Mouse (Mus musculus) lung, postnatal 14 days (tissue): ENCODE measurements around the gene Mbtps2.

ENCODE experiments used
- DNase-seq: peaks from one replicate; pipeline ENCODE4 v3.0.0; 2021

The Mbtps2 gene

DNA sequence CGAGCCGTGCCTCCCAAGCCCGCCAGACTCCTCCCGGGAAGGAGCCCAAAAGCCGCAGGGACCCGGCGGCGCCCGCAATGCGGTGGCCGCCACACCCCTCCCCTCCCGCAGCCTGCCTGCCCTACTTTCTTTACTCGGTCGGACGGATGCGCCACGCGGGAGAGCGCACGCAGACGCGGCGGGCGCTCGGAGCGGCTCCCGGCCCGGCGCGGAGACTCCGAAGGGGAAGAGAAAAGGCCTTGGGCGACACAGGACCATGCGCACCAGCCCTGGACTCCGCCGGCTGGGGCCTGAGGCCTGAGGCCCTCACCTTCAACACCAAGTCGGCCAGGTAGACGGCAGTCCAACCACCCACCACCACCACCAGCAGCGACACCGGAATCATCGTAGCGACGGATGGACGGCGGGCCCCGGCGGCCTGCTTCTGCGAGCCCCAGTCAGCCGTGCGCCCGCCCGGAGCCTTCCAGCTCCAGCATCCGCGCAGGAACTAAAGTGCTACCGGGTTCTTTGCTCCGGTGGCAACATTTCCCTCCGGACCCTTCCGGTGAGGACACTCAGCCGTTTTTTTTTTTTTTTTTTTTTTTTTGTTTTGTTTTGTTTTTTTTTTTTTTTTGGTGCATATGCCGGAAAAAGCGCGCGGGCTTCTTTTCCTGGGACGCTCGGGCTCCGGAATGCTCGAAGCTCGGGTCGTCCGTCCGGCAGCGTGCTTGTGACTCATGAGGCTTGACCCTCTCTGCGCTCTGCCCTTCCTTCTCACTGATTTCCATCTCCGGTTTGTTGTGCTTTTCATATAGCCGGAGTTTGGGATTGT, at the start of gene Mbtps2:
TSS of gene Mbtps2 (minus strand) at position 530 of the 811 bp plus-strand sequence.
- peak; percentile 63 for DNase-seq

DNA sequence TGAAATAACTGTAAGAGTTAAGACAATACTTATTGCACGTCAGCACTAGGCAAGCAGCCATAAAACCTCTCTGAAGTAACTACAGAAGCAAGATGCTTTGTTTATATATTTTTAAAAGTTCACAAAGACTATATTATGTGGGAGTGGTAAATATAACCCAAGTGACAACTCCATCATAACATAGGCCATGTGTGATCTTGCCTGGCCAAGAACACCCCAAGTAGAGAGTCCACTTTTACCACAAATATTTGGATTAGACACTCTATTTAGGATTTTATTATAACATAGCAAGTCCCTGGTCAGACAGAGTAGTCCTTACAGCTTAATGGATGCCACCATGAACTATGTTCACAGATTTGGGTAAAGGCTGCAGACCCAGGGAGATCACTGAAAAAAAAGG, 47.9 kb upstream of the Mbtps2 start:
- no peak for DNase-seq

DNA sequence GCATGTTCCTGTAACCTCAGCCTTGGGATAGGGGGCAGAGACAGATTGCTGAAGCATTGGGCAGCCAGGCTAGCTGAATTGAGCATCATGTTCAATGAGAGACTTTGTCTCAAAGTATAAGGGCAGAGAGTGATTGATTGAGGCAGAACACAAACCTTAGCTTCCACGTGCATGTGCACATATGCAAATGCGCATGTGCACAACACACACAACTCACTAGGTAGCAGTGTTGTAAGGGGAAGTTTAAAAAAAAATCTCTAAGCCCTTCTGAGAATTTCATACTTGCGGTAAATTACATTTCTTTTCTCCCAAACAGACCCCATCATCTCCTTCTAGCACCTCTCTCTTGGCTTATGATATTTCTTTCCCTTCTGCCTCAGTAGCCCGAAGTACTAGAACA, 46.2 kb upstream of the Mbtps2 start:
- DNase-seq: no peak

DNA sequence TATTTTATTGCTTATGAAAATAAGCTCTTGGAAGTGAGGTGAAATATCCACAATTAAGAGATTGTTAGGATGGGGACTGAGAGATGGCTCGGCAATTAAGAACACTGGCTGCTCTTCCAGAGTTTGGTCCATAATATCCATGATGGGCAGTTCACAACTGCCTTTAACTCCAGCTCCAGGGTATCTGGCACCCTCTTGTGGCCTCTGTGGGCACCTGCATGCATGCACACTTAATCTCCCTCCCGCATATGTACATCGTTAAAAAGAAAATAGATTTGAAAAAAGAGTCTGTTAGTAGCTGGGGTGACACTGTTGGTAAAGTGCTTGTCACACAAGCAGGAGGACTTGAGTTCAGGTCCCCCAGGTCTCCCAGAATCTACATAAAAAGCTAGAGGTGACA, 45.8 kb upstream of the Mbtps2 start:
- DNase-seq: peak; percentile 60

DNA sequence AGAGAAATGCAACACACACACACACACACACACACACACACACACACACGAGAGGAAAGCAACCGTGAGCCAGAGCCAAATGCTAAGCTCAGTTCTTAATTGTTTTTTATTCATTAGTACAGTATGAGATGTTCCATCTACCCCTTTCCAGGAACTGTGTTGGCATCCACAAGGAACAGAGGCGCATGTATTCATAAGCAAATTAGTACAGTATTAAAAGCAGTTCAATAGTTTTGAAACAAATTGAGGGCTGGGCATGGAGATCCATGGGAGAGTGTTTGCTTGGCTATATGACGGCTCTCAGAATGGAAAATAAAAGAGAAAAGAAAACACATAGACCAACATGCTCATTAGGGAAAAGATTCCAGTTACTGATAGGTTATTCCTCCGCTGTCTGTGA, 44.3 kb upstream of the Mbtps2 start:
- no peak for DNase-seq

DNA sequence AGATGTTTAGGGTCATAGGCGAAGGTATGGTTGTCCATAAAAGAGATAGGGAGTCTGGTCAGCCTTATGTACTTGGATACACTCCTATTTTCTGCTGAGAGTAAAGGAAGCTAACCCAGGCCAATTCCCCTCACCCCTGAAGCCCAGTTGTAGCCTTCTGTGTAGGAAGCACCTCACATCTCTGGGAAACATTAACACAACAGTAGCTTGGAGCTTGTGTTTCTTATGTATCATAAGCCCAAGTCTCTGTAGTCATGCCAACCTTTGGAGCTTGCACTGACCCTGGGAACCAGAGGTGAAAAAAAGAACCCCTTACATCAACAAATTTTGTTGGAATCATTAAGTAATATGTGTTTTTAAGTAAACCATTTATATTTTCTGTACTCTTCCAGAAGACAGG, 38.7 kb upstream of the Mbtps2 start:
- no peak for DNase-seq

DNA sequence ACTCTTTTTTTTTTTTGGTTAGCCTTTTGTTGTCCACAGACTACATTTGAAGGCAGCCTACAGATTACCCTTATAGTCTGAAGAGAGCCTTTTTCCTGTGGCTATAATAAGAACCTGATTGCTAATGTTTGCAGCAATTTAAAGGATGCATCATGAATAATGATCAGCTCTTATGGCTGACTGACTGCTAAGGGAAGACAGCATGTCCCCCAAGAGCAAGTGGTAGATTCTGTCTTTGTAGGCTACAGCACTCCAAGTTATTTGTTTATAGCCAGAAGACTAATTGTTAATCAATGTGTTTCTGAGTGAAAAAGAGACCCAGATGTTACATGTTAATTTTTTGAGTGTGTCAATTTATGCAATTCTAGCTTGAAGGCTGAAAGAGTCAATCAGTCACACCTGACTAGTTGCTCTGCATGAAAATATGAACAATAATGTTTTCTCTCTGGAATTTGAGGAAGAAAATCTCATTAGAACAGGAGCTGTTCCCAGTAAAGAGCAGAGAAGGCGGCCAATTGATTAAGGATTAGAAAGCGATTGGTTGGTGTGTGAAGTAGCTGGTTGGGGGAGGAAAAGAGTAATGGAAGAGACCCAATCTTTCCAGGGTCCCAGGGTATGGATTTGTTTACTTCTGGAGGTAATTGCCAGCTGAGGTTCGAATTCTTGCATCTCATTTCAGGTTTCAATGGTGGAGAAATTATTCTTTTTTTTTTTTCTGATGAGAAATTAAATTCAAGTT, 35.3 kb upstream of the Mbtps2 start:
- no peak for DNase-seq

DNA sequence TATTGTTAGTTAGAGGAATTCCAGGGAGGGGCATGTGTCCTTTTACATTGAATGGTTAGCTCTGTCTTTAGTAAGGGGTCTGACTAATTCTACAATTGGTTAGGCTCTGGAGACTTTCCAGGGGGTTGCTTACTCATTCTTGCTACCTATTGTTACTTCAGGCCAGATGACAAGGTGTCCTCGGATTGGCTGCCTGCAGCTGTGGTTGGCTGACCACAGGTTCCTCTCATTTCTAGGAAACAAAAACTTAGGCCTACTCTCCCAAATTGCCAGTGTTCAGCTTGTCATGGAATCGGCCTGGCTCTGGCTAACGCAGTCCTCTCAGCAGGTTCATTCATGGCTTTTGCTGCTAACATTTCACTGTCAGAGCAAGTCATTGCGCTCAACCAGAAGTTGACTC, 31.8 kb upstream of the Mbtps2 start:
- no peak for DNase-seq

DNA sequence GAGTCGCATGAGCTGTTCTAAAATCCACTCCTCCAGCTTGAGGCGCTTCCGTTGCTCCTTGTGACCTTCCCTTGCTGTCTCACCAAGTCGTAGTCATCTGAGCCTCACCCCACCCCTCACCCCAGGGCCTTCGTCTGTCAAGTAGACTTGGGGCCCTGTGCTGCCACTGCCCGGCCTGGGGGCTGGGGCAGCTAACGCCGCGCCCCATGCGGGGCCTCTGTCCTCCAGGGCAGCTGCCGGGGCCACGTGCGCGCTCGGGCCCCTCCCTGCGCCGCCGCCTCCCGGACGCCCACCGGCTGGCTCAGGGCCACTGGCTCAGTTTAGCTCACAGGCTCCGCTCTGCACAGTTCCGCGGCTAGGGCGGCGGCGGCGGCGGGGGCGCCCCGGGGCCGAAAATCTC, 14.4 kb upstream of the Mbtps2 start:
- no peak for DNase-seq

DNA sequence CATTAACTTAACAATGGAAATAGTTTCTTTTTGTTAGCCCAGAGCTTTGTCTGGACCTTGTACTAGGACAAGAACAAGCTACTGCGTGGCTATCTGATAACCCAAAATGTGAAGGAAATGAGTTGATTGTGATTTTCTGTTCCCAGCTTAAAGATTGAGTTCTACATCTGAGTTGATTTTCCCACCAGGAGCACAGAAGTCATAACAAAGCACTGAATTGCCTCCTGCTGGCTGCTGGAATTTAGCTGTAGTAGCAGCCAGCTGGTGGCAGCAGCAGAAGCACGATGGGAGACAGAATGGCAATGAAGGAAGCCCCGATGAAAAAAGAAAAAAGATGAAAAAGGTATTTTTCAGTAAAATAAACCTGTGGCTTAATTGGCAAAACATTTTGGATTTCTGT, 2.9 kb upstream of the Mbtps2 start:
- DNase-seq: peak; percentile 12

DNA sequence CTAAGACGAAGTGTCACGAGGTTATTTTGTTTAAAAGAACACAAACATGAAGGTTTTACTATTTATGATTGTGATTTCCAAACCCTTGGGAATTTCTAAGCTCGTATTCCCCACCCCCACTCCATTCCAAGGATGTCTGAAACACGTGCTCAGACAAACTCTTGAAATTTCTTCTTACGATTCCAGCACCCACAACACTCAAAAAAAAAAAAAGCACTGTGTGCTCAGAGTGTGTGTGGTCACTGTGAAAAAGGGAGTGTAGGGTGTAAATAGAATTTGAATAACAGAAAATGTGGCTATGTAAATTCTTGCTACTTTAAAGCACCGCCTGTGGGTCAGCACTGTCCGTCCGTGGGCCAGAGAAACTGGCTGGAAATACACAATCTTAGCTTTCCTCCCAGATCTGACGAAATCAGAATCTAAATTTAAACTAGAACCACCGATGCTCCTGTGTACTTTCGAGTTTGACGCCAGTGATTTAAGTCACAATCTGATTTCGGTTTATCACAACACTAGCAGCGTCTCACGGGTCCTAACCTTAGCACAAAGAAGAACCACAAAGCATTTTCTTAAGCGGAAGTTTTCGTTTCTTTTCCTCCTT, 830 bp downstream of the Mbtps2 start:
- DNase-seq: peak; percentile 13

DNA sequence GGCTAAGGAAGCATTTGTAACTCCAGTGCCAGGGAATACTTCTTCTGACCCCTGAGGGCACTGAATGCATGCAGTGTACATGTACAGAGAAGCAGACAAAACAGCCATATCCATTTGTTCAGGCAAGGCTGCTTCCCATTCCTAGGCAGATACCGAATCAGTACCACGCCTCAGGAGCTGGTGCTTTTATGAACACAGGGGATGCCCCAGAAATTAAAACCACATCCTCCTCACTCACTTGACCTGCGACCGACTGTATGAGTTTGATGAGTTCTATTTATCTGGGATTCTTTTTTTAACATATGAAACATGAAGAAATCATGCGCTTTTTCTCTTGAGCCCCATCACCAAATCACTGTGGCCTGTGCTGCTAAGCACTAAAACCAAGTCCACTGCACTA, 1.7 kb downstream of the Mbtps2 start:
- DNase-seq: no peak

DNA sequence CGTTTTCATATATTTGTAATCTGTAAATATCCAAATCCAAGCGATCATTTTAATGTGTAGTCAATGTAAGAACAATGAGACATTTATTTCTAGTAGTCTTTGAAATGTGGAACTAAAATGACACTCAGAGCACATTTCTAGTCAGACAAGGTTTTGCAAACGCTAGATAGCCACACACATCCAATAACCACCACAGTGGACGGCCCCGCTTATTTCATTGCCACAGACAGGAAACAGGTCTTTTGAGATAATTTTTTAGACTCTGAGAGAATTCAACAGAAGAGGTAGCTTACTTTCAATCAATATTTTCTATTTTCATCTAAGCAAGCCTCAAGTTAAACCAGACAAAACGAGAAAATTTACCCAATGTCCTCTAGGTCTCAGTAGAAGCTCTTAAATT, 2.6 kb downstream of the Mbtps2 start:
- DNase-seq: no peak

DNA sequence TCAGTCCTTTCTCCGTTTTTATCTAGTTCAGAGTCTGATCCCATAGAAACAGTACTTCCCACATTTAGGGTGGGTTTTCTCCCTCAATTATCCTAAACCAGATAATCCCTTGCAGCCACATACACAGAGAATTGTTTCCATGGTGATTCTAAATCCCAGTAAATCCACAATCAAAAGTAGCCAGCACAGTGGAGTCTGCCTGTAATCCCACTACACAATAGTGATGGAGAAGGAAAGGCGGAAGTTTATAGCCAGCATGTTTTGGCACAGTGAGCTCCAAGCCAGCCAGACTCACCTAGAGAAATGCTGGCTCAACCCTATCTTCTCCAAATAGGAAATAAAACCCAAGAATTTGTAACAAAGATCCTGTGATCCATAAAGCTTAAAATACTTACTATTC, 3.9 kb downstream of the Mbtps2 start:
- no peak for DNase-seq

DNA sequence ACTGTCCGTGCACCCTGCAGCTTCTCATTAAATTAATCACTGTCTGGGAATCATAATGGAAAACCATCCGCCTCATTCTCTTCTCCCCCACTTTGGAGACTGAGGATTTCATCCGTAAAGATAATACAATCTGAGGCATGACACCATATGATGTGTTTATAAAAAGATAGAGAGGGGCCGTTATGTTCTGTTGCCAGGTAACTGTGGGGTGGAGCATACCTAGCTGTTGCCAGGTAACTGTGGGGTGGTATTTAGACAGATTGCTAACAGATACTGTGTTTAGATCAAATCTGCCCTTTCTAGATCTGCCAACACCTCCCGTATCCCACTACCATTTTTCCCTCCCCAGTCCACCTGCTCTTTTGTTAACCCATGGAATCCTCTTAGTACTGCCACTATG, 11.5 kb downstream of the Mbtps2 start:
- no peak for DNase-seq

DNA sequence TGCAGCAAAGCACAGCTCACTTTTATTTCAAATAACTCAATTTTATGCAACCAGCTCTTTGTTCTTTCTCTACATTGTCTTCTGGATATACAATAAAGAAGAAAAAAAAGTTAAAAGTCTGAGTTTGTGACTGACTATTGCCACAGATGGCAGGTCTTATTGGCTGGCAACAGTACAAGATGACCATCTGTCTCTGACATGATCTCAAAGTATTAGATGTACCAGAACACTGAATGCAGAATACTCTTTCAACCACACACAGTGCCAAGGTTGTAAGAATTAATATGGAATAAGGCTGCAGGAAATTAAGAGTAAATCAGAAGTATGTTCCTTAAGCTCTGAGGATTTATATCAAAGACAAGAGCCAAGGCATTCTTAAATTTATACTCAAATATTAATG, 12.1 kb downstream of the Mbtps2 start:
- DNase-seq: no peak

DNA sequence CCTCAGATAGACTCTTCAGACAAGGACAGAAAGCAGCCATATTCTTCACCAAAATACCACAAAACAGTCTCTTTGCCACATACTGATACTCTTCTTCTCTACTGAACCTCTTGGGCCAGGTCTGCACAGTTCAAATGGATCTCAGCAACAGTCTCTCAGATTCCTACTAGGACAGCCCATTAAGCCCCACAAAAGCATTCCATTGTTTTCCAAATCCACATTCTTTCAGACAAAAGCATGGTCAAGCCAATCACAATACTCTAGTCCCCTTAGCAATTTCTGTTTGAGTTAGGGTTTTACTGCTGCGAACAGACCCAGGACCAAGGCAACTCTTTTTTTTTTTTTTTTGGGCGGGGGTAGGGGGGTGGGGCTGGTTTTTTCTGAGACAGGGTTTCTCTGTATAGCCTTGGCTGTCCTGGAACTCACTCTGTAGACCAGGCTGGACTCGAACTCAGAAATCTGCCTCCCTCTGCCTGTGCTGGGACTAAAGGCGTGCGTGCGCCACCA, 19.4 kb downstream of the Mbtps2 start:
- no peak for DNase-seq

DNA sequence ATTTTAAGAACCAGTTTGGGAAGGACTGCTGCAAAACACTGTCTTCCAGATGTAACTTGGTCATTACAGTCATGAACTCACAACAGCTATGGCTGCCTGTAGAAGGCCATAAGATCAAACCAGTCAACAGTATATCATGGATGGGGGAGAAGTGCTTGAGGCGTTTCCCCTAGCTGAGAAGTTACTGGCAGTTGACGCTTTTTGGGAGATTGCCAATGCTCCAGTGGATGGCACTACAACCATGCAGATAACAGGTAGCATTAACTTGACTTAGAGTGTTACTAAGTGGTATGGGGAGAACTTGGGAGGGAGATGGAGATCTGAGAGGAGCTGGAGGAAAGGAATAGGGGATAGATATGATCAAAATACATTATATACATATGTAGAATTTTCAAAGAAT, 23.8 kb downstream of the Mbtps2 start:
- no peak for DNase-seq

DNA sequence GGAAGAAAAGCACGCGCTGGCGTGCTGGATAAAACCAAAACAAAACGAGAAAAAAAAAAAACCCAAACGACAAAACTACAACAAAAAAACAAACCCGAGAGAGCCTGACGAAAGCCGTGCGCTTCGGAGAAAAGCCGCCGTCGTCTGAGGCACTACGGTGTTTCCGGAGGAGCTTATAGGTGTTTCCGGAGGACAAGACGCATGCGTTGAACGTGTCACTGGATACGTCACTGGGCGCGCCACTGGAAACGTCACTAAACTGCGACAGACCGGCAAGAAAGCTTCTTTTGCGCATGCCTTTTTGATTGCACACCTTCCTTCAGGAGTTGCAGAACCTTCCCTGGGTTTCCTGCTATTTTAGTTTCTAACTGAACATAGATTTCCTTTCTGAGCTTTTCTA, 29.7 kb downstream of the Mbtps2 start, which contains the start of gene Yy2:
TSS of gene Yy2 (minus strand) at position 146 of the 400 bp plus-strand sequence.
- DNase-seq: no peak

DNA sequence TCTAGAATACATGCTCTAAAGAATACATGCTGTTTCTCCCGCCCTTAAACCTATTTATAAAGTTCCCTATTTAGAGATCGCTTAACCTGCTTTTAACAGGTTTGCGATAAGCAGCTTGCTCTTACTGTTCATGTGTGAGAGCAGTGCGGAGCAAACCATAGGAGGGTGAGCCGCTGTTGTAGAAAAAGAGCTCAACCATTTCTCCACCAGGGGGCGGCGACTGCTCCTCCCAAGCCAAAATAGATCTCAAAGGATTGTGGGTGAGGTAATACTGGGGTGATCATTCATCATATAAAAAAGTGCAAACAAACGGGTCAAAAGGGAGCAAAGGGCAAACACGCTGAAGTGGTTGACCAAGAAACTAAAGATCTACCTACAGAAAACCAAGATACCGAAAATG, 34.7 kb downstream of the Mbtps2 start:
- DNase-seq: peak; percentile 10

DNA sequence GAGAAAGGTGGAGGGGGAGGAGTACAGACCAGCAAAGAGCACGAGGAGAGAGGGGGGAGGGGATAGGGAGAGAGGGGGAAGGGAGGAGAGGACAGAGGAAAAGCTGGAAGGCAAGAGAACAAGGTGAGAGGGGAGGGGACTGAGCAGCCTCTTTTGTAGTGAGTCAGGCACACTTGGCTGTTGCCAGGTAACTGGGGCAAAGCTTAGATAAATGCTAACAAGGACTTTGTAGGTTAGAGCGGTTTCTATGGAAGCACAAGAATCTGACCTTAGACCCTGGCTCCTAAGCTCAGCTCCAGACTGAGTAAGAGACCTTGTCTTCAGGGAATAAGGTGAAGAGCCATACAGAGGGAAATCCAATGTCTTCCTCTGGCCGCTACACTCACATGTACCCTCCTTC, 51.4 kb downstream of the Mbtps2 start:
- DNase-seq: no peak

DNA sequence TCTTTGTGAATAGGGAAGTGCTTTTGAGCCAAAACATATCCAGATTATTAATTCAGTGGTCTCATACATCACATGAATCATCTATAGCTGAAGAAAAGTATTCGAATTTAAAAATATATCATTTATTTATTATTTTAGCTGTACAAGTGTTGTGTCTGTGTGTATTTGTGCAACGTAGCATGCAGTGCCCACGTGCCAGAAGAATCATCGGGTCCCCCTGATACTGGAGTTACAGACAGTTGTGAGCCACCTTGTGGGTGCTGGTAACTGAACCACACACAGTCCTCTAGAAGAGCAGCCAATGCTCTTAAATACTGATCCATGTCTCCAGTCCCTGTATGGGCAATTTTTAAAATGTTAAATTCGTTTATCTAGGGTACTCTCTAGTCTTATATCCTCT, 92.1 kb downstream of the Mbtps2 start:
- DNase-seq: no peak

DNA sequence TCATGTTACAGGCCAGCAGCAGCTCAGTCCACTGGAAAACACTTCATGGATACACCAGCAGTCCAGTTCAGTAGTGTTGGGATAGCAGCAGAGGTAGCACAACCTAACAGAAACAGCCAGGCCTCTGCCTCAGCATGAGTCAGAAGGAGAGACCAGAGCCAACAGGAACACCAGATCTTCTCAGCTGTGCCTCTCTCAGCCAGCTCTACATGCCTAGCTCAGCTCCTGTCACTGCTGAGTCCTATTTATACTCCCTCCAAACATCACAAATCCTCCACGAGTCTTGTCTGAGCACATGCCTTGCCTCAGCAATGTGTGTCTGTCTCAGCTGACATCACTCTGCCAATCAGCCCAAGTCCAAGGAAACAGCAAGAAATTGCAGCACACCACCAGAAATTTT, 94.0 kb downstream of the Mbtps2 start:
- DNase-seq: no peak

DNA sequence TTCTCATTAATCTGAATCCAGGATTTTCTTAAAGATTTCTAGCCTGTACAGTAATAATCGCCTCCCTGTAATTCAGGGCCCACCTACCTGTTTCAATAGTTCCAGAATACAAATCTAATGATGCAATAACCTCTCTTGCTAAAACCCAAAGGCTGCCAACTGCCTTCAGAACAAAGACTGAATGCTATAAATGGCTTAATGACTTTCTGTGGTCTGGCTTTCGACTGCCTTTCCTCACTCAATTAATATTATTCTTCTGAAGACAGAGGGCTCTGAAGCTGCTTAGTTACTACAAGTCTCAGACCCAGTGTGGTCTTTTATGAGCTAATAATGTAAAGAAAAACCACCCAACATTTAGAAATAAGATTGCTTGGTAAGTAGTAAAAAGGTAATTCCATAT, 96.6 kb downstream of the Mbtps2 start:
- DNase-seq: no peak
